Mouse (Mus musculus) myocyte (in vitro differentiated cells): ENCODE data around the gene Zbtb8a.

Experiments
- CEBPB ChIP-seq: IDR thresholded peaks from 2 replicates; pipeline ENCODE4 v1.6.1; 2011; ENCODE audit warnings: mild to moderate bottlenecking, moderate library complexity; ENCODE audit not compliant: poor library complexity, insufficient read depth, severe bottlenecking
- E2F4 ChIP-seq: IDR thresholded peaks from one replicate; pipeline ENCODE4 v1.6.1; 2011; ENCODE audit warnings: mild to moderate bottlenecking, control low read depth, moderate library complexity; ENCODE audit not compliant: insufficient read depth
- MAX ChIP-seq: IDR thresholded peaks from one replicate; pipeline ENCODE4 v1.6.1; 2011; ENCODE audit warnings: low read depth, mild to moderate bottlenecking, control low read depth
- MYOG ChIP-seq, 3 experiments: IDR thresholded peaks; one replicate each; pipeline ENCODE4 v1.6.1; 2011; ENCODE audit warnings: control low read depth in 2 of 3, low read depth in 2 of 3, mild to moderate bottlenecking in 2 of 3; ENCODE audit not compliant: insufficient read length in 2 of 3, control insufficient read depth in 1 of 3, insufficient read depth in 1 of 3
- POLR2A ChIP-seq: IDR thresholded peaks from one replicate; pipeline ENCODE4 v1.6.1; 2011; ENCODE audit warnings: low read depth, mild to moderate bottlenecking, control low read depth, moderate library complexity; ENCODE audit not compliant: insufficient read length
- POLR2AphosphoS2 ChIP-seq: IDR thresholded peaks from one replicate; pipeline ENCODE4 v1.6.1; 2011; ENCODE audit warnings: low read depth, control low read depth; ENCODE audit not compliant: insufficient read length
- REST ChIP-seq: IDR thresholded peaks from one replicate; pipeline ENCODE4 v1.6.1; 2011; ENCODE audit warnings: mild to moderate bottlenecking, control low read depth, moderate library complexity; ENCODE audit not compliant: insufficient read depth, insufficient read length
- SRF ChIP-seq: IDR thresholded peaks from one replicate; pipeline ENCODE4 v1.6.1; 2011; ENCODE audit warnings: low read depth; ENCODE audit not compliant: control insufficient read depth, insufficient read length
- TCF12 ChIP-seq: IDR thresholded peaks from one replicate; pipeline ENCODE4 v1.6.1; 2011; ENCODE audit warnings: mild to moderate bottlenecking, control low read depth; ENCODE audit not compliant: poor library complexity, insufficient read depth, severe bottlenecking
- TCF3 ChIP-seq: IDR thresholded peaks from one replicate; pipeline ENCODE4 v1.6.1; 2011; ENCODE audit warnings: low read depth, control low read depth; ENCODE audit not compliant: insufficient read length
- USF1 ChIP-seq: IDR thresholded peaks from one replicate; pipeline ENCODE4 v1.6.1; 2011; ENCODE audit warnings: low read depth, mild to moderate bottlenecking, control low read depth, moderate library complexity

GRCm38 (mm10) chr4:129332846-129333245, 45.1 kb downstream of the Zbtb8a start:
- TF ChIP-seq REST (no peak), POLR2A (no peak), POLR2AphosphoS2 (no peak), TCF12 (no peak), SRF (no peak), MYOG (IDR thresholded peaks at IDR 0.05; ENCODE audit: control insufficient read depth in 1 of 3, insufficient read depth in 1 of 3, insufficient read length in 2 of 3, low read depth in 2 of 3) (no peak), USF1 (no peak), MAX (no peak), E2F4 (no peak), CEBPB (no peak), TCF3 (no peak)
